Mouse (Mus musculus) midbrain, embryonic 12.5 days (tissue): Measurements from ENCODE around the gene Zkscan14. TPM values are rescaled to one million over a fixed set of nuclear protein-coding genes. Genes with fewer than 3 reads are reported as not detected.
"Not testable (repeated sequence)": the region's sequence is repeated elsewhere in the genome, so short reads cannot be mapped to it uniquely, and the experiment has no call there.

ENCODE experiments used
- ATAC-seq: fragments of 200-750 bp; cut with Nextera tagmentation; 2 replicates; pipeline ENCODE4 v1.8.0; 2017; ENCODE audit warnings: low read depth, moderate TSS enrichment, moderate library complexity; ENCODE audit not compliant: low FRiP score
- H3K27ac ChIP-seq: fragments of 300-500 bp; sonication (generic); replicated peaks from 2 replicates; pipeline ENCODE4 v1.5.1; 2016; ENCODE audit warnings: mild to moderate bottlenecking
- H3K27me3 ChIP-seq: fragments of 300-500 bp; sonication (generic); 2 replicates; pipeline ENCODE4 v1.6.1; 2016; ENCODE audit warnings: mild to moderate bottlenecking
- H3K36me3 ChIP-seq: fragments of 300-500 bp; sonication (generic); 2 replicates; pipeline ENCODE4 v1.6.1; 2016
- H3K4me1 ChIP-seq: fragments of 300-500 bp; sonication (generic); 2 replicates; pipeline ENCODE4 v1.6.1; 2016
- H3K4me2 ChIP-seq: fragments of 300-500 bp; sonication (generic); replicated peaks from 2 replicates; pipeline ENCODE4 v1.6.1; 2016; ENCODE audit warnings: mild to moderate bottlenecking, moderate library complexity
- H3K4me3 ChIP-seq: fragments of 300-500 bp; sonication (generic); 2 replicates; pipeline ENCODE4 v1.5.1; 2016; ENCODE audit warnings: mild to moderate bottlenecking
- H3K9ac ChIP-seq: fragments of 300-500 bp; sonication (generic); replicated peaks from 2 replicates; pipeline ENCODE4 v1.6.1; 2016; ENCODE audit warnings: mild to moderate bottlenecking, moderate library complexity
- H3K9me3 ChIP-seq: fragments of 300-500 bp; sonication (generic); 2 replicates; pipeline ENCODE4 v1.6.1; 2016; ENCODE audit warnings: mild to moderate bottlenecking
- WGBS: fragments of 180-500 bp; shearing (Covaris S2); methylation state at CpG from one replicate; pipeline ENCODE4 v1.1.7; 2016; 5-methylcytosine and 5-hydroxymethylcytosine counted together
- polyA plus RNA-seq: library from polyadenylated mRNA; unstranded; fragments of >200 nt; fragmentation: Nextera tagmentation; extraction: Ambion mirVana; gene quantifications from 2 replicates; pipeline ENCODE4 v1.2.1, GENCODE M21; 2016

Gene Zkscan14
- polyA plus RNA-seq, 1 experiment from 2014 or later = 10.9 TPM

DNA sequence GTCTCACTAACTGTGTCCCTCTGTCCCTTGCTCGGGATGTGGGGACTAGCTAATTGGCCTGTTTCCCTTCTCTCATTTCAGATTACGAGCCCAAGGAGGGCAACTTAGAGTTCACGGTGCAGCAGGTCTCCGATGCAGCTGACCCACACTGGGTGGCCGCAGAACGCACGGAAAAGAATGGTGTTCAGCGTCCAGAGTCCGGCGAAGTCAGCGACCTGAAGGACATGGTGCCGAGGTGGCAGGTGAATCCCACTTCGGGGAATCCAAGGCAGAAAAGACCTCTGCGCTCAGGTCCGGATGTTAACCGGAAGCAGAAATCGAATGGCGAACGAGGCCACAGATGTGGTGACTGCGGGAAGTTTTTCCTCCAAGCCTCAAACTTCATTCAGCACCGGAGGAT, 16.5 kb upstream of the Zkscan14 start:
- WGBS = 96% methylated on average over 21 of the region's 21 CpGs
- no peak overlapping the region for H3K27ac ChIP-seq
- no peak overlapping the region for H3K4me3 ChIP-seq
- no peaks in the 10 kb centered on the region for H3K4me1 ChIP-seq
- ATAC-seq = no peak
- H3K36me3 ChIP-seq = peaks cover 45% of the 10 kb centered on the region
- H3K9me3 ChIP-seq = no peaks in the 10 kb centered on the region
- no peak overlapping the region for H3K4me2 ChIP-seq
- H3K27me3 ChIP-seq = no peaks in the 10 kb centered on the region
- no peak overlapping the region for H3K9ac ChIP-seq

DNA sequence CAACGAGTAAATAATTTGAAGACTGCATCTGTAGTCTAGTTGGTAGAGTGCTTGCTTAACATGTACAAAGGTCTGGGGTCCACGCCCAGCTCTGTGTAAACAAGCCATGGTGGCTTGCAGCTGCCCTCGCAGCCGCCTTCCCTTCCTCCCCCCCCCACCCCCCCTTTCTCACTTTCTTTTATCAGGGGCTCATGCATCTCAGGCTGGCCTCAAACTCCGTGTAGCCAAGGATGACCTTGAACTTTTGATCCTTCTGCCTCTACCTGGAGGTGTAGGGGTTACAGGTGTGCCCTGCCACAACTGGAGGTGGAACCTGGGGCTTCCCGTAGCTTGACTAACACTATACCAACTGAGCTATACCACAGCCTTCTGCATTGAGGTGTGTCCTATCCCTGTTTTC, 16.1 kb upstream of the Zkscan14 start:
- WGBS = 94% methylated on average over 6 of the region's 6 CpGs
- no peak overlapping the region for H3K4me2 ChIP-seq
- ATAC-seq = no peak

DNA sequence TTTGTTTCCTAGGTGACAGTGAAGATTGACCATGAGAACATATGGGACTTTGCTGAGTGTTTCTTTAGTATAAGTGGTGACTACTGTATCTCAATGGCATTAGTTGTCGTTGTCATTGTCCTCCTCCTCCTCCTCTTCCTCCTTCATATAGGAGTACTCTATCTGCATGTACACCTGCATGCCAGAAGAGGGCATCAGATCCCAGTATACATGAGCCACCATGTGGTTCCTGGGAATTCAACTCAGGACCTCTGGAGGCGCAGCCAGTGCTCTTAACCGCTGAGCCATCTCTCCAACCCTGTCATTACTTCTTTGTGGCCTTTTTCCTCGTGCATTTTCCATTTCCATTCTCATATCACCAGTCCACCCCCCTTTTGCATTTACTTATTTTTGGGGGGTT, 13.0 kb upstream of the Zkscan14 start:
- WGBS = 62% methylated on average over 4 of the region's 4 CpGs
- Histone ChIP-seq H3K4me1 (no peaks in the 10 kb centered on the region), H3K4me2 (no peak overlapping the region), H3K27ac (no peak overlapping the region), H3K4me3 (no peak overlapping the region), H3K27me3 (no peaks in the 10 kb centered on the region), H3K9me3 (no peaks in the 10 kb centered on the region), H3K9ac (no peak overlapping the region), H3K36me3 (peaks cover 53% of the 10 kb centered on the region)
- no peak for ATAC-seq

More for the DNA sequence above, 16.1 kb upstream of the Zkscan14 start:
- Histone ChIP-seq H3K27ac (no peak overlapping the region), H3K9ac (no peak overlapping the region), H3K9me3 (no peaks in the 10 kb centered on the region), H3K27me3 (no peaks in the 10 kb centered on the region), H3K36me3 (peaks cover 47% of the 10 kb centered on the region), H3K4me3 (no peak overlapping the region), H3K4me1 (no peaks in the 10 kb centered on the region)

DNA sequence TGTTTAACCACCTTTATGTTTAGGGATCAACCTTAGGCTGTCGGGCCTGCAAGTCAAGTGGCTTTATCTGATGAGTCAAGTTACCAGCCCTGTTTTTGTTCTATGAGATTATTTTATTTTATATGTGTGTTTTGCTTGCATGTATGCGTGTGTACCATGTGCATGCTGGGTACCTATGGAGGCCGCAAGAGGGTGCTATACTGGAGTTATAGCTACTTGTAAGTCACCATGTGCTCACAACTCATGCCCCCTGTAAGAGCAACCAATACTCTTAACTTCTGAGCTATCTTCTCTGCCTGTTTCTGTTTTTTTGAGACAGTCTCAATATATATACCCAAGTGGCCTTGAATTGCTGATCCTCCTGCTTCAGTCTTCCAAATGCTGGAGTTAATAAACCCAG, 11.8 kb upstream of the Zkscan14 start:
- no peak overlapping the region for H3K9ac ChIP-seq
- no peak overlapping the region for H3K4me3 ChIP-seq
- H3K36me3 ChIP-seq = peaks cover 52% of the 10 kb centered on the region
- WGBS = 90% methylated on average over 3 of the region's 3 CpGs
- no peak overlapping the region for H3K4me2 ChIP-seq
- H3K4me1 ChIP-seq = no peaks in the 10 kb centered on the region
- no peaks in the 10 kb centered on the region for H3K27me3 ChIP-seq
- ATAC-seq = no peak
- no peaks in the 10 kb centered on the region for H3K9me3 ChIP-seq
- H3K27ac ChIP-seq = no peak overlapping the region

DNA sequence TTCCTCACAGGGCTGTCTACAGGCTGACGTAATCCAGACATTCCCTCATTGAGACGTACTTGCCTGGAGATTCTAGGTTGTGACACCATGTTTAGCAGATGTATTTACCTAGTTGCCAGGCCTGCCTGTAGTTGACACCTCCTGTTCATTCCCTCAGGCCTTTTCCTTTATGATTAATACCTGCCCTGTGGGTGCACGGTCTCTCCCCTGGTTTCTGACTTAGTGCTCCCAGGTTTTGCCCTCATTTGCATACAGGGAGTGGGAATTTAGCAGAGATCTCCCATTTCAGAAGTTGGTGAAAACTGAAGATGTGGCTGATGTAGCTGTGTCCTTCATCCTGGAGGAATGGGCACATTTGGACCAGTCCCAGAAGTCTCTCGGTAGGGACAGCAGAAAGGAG, 10.5 kb upstream of the Zkscan14 start:
- WGBS = 94% methylated on average over 4 of the region's 4 CpGs
- no peak overlapping the region for H3K4me3 ChIP-seq
- H3K27ac ChIP-seq = no peak overlapping the region
- ATAC-seq = no peak
- H3K4me1 ChIP-seq = no peaks in the 10 kb centered on the region
- H3K36me3 ChIP-seq = peaks cover 54% of the 10 kb centered on the region
- H3K9me3 ChIP-seq = no peaks in the 10 kb centered on the region
- H3K27me3 ChIP-seq = no peaks in the 10 kb centered on the region
- H3K9ac ChIP-seq = no peak overlapping the region
- no peak overlapping the region for H3K4me2 ChIP-seq

DNA sequence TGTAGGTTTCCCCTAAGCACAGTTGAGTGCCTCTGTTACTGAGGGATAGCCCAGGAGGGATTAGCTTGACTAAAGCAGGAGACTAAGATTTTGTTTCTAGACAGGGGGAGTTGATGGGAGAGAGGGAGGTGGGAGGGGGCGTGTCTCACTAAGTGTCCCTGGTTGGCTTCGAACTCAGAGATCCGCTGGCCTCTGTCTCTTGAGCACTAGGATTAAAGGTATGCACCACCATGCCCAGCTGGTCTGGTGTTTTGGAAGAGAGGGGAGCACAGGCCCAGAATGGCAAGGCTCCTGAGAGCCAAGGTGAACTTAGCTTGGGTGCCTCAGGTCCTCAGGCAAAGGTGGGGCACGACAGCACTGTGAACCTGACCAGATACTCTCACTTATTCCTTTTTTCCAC, 9.7 kb upstream of the Zkscan14 start:
- Histone ChIP-seq H3K36me3 (peaks cover 54% of the 10 kb centered on the region), H3K4me2 (no peak overlapping the region), H3K27me3 (no peaks in the 10 kb centered on the region), H3K4me1 (no peaks in the 10 kb centered on the region), H3K9me3 (no peaks in the 10 kb centered on the region), H3K27ac (no peak overlapping the region), H3K9ac (no peak overlapping the region), H3K4me3 (no peak overlapping the region)
- 98% methylated on average over 4 of the region's 4 CpGs for WGBS
- no peak for ATAC-seq

DNA sequence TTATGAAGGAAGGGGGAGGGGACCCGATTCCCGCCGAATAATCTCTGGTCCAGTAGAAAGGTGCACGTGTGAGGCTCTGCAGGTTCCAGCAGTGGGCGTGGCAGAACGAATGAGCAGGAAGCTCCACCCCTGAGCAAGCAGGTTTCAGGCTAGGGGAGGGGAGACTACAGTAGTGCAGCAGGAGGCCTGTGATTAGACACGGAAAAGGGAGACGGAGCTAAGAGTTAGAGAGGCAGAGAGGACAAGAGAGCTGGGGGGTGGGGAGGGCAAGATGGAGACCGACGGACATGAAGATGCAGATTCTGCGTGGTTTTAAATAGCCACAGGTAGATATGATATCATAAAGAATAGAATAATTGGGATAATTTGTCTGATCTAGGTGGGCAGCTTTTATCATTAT, 6.7 kb upstream of the Zkscan14 start:
- not testable (repeated sequence) for H3K27me3 ChIP-seq, H3K4me3 ChIP-seq, H3K4me2 ChIP-seq, ATAC-seq, H3K9me3 ChIP-seq, H3K9ac ChIP-seq, H3K27ac ChIP-seq
- Histone ChIP-seq H3K4me1 (peaks cover 11% of the 10 kb centered on the region), H3K36me3 (peaks cover 48% of the 10 kb centered on the region)
- 48% methylated on average over 11 of the region's 11 CpGs for WGBS

DNA sequence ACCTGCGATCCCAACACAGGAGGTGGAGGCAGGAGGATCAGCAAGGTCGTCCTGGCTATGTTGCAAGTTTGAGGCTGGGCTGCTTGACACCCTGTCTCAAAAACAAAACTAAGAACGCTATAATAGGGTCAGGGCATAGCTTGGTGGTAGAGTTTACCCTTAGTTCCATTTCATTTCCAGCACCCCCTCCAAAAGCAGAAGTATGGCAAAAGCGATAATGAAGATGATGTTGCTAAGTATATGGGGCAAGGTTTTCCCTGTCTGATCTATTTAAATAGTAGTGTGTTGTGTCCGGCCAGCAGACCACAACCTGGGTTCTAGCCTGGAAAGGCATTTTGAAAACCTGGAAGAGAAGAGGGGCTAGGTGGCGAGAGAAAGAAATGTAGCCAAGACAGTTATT, 6.3 kb upstream of the Zkscan14 start:
- ATAC-seq = no peak

DNA sequence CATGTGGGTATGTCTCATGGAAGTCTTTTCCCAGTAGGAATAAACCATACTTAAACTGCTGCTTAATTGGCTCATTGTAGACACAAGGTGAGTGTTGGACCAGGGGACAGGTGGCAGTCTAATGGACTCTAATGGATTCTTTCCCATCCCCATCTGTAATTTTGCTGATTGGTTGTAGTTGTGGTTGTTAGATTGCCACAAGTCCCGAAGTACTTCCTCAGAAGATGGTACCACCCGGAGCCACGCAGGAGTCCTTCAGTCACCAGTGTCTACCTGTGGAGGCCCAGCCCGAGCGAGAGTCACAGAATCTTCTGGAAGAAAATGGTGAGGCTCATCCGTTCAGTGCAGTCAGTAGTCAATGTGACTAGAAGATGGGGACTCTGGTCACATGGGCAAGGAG, 5.7 kb upstream of the Zkscan14 start:
- WGBS = 96% methylated on average over 6 of the region's 6 CpGs

More for the DNA sequence above, 6.3 kb upstream of the Zkscan14 start:
- no peak overlapping the region for H3K4me3 ChIP-seq
- no peak overlapping the region for H3K4me2 ChIP-seq
- no peaks in the 10 kb centered on the region for H3K27me3 ChIP-seq
- peaks cover 47% of the 10 kb centered on the region for H3K36me3 ChIP-seq
- H3K9ac ChIP-seq = no peak overlapping the region
- H3K27ac ChIP-seq = no peak overlapping the region
- peaks cover 11% of the 10 kb centered on the region for H3K4me1 ChIP-seq
- H3K9me3 ChIP-seq = no peaks in the 10 kb centered on the region
- 89% methylated on average over 6 of the region's 6 CpGs for WGBS

DNA sequence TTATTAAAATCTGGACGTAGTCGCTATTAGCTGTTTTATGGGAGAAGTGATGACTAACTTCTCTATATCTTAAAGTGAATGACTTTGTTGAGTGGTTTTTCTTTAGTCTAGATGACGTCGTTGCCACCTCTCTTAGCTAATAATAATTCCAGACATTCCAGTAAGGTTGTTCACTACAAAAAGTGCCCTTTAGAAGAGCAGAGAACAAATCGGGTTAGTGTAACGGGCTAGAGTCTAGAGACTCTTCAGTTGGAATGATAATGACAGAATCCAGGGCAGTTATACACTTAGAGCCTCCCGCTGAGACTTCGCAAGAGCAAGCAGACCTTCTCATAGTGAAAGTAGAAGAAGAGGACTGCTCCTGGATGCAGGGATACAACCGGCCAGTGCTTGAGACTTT, 3.4 kb upstream of the Zkscan14 start:
- H3K27me3 ChIP-seq = no peaks in the 10 kb centered on the region
- H3K9ac ChIP-seq = peak overlapping the region; percentile 51; the same call in 1 of the 2 replicates
- no peak overlapping the region for H3K27ac ChIP-seq
- ATAC-seq = no peak
- WGBS = 28% methylated on average over 9 of the region's 9 CpGs
- peaks cover 18% of the 10 kb centered on the region for H3K36me3 ChIP-seq
- peaks cover 23% of the 10 kb centered on the region for H3K4me1 ChIP-seq
- H3K4me3 ChIP-seq = peak overlapping the region; percentile 62
- peak overlapping the region; percentile 59 for H3K4me2 ChIP-seq
- H3K9me3 ChIP-seq = no peaks in the 10 kb centered on the region

More for the DNA sequence above, 5.7 kb upstream of the Zkscan14 start:
- ATAC-seq = no peak
- Histone ChIP-seq H3K27me3 (no peaks in the 10 kb centered on the region), H3K4me3 (no peak overlapping the region), H3K36me3 (peaks cover 41% of the 10 kb centered on the region), H3K4me1 (peaks cover 11% of the 10 kb centered on the region), H3K9me3 (no peaks in the 10 kb centered on the region), H3K27ac (no peak overlapping the region), H3K4me2 (no peak overlapping the region), H3K9ac (no peak overlapping the region)

DNA sequence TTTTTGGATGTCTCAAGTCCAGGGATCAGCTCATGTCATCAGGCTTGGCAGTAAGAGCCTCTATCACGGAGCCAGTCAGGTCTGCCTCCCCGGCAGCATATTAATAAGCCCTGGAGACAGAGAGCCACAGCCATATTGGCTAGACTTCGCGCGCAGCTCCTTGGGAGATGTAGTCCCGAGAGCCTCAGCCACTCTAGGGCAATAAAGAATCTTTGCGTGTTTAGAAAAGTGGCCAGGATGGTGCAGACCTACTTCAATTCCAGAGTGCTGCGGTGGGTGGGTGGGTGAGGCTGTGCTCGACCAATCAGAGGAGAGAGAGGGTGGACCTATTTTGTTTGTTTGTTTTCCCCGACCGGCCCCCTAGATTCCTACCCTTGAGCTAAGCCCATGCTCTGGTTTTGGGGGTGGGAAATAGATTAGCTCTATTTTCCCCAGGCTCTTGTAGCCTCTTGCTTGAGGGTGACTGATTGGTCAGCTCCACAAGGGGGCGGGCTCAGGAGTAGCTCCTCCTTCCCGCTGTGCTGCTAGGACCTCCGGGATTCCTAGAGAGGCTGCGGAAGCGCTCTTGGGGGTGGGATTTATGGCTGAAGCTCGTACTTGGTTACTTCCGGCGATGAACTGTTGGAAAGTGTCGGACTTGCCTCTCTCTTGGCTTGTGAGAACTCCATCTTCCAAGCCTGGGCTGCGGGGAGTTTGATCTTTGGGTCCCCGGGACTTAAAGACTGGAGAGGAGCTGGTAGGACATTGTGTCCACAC, 2.4 kb upstream of the Zkscan14 start, which contains the start of gene Zkscan5:
TSS of gene Zkscan5 (plus strand) at position 627 of the 756 bp plus-strand sequence.
- no peaks in the 10 kb centered on the region for H3K9me3 ChIP-seq
- H3K4me1 ChIP-seq = peaks cover 23% of the 10 kb centered on the region
- H3K4me2 ChIP-seq = peak within 1 kb of the TSS; percentile 59
- peaks cover 9% of the 10 kb centered on the region for H3K36me3 ChIP-seq
- H3K4me3 ChIP-seq = peak within 1 kb of the TSS; percentile 62
- ATAC-seq = peak; percentile 97
- H3K27me3 ChIP-seq = no peaks in the 10 kb centered on the region
- peak within 1 kb of the TSS; percentile 55 for H3K9ac ChIP-seq
- peak within 1 kb of the TSS; percentile 83 for H3K27ac ChIP-seq
- under 1% methylated on average over 21 of the region's 22 CpGs for WGBS

DNA sequence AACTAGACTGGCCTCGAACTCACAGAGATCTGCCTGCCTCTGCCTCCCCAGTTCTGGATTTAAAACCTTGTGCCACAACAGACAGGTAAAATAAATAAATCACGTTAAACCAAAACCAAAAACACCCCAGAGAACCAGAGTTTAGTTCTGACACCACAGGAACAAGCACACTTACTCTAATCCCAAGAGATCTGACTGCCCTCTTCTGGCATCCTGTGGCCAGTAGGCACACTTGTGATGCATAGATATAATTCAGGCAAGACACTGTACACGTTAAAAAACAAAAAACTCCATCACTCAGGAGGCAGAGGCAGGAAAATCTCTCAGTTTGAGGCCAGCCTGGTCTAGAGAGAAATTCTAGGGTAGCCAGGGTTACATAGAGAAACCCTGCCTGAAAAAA, 778 bp upstream of the Zkscan14 start:
- Histone ChIP-seq H3K4me1 (peaks cover 23% of the 10 kb centered on the region), H3K27ac (no peak overlapping the region), H3K36me3 (peaks cover 8% of the 10 kb centered on the region; the same call in 1 of the 2 replicates), H3K4me3 (no peak overlapping the region), H3K27me3 (no peaks in the 10 kb centered on the region), H3K9me3 (no peaks in the 10 kb centered on the region), H3K4me2 (no peak overlapping the region), H3K9ac (no peak overlapping the region)
- WGBS = 51% methylated on average over 3 of the region's 3 CpGs
- ATAC-seq = no peak
